Mouse (Mus musculus) urinary bladder, postnatal 36 days (tissue): Measurements from ENCODE around the gene 9330182L06Rik.

Experiments used
- DNase-seq, 2 experiments: peaks; one replicate each; pipeline ENCODE4 v3.0.0; 2022; ENCODE audit warnings: low spot score in 2 of 2, mixed read lengths in 1 of 2

The 9330182L06Rik gene

DNA sequence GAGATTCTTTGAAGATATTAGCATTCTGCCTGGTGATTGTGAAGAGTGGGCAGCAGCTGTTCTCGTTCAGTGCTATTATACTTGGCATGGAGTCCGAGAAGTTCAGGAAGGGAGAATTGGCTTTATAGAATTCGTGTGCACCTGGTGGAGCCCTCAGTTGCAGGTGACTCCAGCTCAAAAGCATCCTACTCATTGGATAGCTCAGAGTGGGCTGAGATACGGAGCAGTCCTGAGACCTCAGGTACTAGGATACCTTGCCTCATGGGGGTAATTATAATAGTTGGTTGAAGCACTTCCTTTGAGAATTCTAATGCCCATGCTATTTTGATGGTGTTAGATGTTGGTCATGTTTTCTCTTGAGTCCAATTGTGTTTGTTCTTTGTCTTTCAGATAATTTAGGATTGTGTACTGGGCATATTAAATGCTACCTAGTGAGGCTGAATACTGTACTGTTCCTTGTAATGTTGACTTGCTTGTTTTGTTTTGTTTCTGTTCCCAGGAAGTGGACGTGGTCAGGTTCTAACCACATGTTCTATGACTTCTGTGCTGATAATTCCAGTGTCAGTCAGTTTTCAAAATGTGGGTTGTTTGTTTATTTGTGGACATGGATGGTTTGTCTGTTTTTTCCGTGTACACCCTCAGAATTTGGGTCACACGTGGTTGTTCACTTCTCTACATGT, 96.2 kb downstream of the 9330182L06Rik start:
- DNase-seq = no peak

DNA sequence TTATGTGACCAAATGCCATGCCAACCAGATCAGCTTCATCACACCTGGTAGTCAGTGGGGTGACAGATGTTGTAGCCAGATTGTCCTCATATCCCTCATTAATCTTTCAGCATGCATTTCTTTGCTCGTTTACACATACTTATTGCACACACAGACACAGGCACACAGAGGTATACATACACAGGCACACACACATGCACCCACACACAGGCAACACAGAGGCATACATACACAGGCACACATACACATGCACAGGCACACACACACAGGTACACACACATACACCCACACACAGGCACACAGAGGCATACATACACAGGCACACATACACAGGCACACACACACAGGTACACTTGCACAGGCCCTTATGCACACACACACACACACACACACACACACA, 99.0 kb downstream of the 9330182L06Rik start:
- no peak for DNase-seq

DNA sequence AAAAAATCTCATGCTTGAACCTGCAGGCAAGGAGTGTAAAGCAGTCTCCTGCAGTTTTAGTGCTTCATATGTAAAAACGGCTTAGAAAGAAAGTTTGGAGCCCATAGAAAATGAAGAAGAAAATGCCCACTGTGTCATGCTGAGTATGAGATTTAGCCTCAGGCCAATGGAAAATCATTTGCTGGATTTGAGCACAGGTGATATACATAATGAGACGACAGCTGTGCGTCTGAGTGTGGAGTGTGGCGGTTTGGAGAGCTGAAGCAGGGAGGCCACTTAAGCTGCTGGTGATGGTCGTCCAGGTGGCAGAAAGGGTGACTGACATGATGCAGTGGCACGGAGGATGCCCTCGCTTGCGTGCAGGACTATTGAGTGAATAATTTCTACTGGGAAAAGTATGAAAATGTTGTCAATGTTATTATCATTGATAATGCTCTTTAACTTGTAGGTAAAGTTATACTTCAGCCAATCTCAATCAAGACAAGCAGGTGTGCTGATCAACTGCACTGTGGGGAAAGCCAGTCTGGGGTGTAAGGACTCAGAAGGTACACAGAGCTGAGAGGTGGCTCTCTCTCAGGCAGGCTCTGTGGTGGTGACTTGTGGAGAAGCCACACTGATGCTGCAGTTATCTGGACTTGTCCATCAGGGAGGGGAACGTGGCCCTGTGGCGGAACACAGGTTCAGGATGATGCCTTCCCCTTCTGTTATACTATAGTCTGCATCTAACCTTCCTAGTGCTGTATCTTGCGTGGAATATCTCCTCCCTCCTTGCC, 102.2 kb downstream of the 9330182L06Rik start:
- DNase-seq = no peak

DNA sequence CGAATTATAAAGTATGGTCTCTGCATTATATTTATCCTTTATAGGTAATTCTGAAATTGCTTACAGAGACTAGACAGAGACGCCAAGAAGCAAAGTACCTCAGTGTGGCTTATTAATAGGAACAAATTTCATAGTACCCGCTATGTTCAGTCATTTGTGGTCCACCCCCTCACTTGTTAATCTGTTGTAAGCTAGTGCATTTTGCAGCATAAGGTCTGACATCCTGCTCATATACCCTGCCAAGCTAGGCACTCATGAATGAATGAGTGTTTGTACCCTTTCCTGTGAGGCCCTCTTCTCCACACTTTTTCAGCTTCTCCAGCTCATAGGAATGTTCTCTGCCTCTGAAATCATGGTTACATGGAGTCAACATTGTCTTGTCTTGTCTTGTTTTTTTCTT, 105.2 kb downstream of the 9330182L06Rik start:
- no peak for DNase-seq

DNA sequence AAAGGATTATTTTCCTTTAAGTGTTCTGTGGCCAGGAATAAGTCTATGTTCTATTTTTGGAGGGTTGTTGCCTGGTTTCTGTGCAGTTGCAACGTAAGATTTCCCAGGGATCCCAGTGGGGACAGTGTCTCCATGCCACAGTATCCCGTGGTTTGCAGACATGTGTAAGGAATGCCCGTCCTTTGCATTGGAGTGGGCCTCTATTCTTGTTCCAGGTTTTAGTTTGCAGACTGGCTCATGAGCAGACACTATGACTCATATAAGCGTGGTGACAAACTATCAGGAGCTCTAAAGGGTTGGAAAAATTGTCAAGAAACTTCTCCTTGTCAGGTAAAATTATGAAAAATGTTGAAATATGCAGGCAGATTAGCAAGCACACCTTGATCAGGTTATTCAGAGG, 107.4 kb downstream of the 9330182L06Rik start:
- DNase-seq = no peak

DNA sequence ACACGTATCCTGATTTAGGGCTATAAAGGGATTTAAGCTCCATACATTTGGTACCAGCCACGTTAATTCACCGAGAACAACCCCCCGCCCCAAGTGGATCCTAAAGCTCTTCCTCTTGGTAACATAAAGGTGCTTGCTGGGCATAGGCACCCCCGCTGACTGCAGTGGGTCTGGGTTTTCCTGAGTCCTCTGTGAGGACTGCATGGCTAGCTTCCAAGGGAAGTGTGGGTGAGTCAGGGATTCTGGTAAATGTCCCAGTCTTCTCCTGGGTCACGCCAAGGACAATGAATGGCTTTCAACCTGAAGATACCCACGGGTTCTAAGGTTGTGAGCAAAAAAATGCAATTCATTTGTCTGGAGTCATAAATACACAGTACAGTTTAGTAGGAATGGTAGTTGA, 124.0 kb downstream of the 9330182L06Rik start:
- DNase-seq = no peak

DNA sequence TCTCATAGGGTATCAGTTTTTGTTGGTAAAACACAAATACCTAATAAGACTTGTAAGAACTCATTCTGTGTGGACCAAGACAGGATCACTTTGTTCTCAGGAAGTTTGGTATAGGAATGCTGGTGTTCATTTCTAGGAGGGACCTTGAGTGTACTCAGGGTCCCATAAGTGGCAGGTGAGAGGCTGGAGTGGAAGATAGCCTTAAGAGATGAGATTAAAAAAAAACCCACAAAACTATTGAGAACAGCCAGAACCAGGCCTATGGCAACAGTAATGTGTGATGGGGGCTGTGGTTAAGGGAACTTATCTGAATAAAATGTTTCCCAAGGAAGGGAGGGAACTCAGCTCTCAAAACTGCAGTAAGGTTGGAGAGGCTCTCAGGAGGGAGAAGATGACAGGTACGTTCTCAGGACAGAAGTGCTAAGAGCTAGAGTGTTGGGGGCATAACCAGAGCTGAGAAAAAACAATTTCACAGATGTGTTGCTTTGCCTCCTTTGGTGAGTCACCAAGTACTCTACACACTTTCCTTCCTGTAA, 126.0 kb downstream of the 9330182L06Rik start:
- no peak for DNase-seq

DNA sequence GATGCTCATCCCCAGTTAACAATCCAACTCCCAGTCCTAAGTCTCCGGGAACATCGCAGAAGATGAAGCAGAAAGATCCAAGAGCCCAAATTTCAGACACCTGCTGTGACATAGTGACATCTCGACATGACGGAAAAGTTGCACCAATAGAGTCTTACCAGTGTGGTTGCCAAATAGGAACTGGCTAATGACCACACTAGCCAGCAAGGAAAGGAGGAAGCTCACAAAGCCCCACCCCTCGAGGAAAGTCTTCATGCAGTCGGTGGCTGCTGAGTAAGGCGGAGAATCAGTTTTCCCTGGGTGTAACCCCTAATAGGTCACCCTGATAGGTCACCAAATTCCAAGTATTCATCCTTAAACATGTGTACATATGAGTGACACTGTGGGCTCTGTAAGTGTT, 151.2 kb downstream of the 9330182L06Rik start:
- DNase-seq = no peak

DNA sequence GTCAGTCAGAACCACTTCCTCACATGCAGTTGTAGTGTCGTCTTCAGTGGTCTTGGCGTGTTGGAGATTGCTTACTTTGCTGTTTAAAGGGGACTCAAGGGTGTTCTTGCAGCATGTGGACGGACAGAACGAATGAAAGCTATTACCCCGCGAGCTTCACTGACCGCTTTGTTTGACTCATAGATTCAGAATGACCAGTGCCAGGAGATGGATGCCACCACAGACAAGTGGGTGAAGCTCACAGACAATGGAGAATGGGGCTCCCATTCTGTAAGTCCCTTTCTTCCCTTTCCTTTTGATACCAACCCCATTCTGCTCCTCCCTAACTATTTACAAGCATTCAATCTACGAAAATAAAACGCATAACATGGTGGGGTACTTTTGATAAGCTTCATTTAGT, 151.9 kb downstream of the 9330182L06Rik start:
- no peak for DNase-seq

DNA sequence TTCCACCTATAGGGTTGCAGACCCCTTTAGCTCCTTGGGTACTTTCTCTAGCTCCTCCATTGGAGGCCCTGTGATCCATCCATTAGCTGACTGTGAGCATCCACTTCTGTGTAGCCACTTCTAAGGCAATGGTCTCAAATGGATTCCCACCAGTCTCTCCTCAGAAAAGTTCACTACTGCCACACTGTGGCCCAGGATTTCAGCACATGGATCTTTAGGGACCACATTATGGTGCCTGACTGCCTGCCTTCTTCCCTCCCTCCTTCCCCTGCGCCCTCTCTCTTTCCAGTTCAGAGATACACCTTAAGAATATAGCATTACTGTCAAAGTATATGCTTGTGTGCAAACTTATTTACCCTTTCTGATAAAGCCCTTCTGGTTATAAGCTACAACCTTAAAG, 154.0 kb downstream of the 9330182L06Rik start:
- DNase-seq = no peak

DNA sequence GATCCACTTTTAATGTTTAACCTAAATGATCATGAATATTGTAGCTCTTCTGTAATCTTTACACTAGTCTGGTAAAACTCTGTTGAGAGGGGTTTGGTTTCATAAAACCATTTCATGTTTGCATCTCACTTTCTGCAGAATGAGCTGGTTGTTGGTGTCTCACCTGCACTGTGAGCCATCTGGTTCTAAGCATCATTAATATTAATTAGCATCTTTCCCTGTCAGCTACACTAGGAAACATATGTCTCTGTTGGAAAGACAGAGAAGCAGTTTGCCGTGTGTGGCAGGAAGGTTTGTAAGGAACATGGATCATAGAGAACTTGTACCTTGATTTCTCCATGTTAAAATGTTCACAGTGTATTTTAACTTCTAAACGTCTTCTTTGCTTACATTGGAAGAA, 158.5 kb downstream of the 9330182L06Rik start:
- DNase-seq = no peak

DNA sequence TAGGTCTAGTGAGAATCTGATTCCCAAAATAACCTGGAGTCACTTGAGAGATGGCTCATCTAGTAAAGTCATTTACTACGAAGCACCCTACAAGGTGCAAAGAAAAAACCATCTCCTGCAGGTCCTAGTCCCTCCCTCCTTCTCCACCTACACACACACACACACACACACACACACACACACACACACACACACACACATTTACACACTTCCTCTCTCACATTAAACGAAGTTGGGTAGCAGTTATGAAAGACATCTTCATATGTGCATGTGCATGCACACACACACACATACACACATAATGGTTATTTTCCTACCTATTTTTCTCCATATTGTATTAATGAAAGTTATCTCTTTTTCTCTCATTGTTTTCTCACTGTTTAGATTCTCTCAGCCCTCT, 161.2 kb downstream of the 9330182L06Rik start:
- no peak for DNase-seq

DNA sequence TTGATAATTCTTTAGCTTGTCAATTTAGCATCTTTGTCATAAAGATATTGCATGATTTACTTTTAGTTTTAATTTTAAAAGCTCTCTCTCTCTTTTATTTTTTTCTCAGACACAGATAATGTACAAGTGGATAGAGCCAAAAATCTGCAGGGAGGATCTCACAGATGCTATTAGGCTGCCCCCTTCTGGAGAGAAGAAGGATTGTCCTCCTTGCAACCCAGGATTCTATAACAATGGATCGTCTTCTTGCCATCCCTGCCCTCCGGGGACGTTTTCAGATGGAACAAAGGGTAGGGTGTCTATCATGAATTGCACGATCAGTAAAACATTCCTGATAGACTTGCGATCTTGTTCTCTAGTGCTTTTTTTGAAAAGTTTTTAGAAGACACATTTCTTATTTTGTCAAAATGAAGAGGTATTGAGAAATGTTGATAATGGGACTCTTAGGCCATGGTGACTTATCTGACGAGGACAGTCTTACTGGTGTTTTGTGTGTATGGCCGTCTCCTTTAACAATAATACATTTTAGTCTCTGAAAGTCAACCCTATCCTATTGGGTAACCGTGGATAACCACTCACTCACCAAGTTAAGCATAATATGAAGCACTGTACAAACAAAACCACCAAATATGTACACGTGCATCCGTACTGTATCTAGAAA, 161.8 kb downstream of the 9330182L06Rik start:
- no peak for DNase-seq

DNA sequence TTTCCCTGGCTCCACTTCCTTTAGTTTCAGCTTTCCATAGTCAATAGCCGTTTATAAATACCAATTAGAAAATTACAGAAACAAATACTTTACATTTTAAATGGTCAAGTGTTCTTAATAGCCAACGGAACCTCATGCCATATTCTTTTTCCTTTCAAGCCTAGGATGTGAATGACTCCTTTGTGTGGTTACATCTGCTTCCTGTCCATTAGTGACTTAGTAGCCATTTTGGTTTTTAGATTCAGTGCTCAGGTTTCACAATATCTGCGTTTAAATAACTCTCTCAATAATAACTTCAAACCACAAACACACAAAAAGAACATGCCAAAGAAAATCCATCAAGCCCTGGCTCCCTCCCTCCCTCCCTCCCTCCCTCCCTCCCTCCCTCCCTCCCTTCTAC, 162.8 kb downstream of the 9330182L06Rik start:
- DNase-seq = no peak

DNA sequence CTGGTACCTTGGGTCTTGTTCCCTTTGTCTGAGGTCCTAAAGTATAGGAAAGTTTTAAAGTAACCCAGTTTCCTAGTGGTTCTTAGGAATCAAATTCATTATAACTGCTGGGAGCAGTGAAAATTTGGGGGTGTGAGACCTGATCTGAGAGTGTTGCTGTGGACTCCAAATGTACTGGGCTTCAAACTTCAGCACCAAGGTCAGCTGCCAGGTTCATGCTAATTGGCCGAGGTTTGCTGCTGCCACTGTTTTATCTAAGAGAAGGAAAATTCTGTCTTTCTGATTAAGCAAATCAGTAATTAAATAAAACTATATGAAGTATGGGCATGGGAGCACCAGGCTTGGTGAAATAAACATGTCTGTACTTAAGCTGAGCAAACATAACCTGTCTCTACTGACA, 180.2 kb downstream of the 9330182L06Rik start:
- no peak for DNase-seq

DNA sequence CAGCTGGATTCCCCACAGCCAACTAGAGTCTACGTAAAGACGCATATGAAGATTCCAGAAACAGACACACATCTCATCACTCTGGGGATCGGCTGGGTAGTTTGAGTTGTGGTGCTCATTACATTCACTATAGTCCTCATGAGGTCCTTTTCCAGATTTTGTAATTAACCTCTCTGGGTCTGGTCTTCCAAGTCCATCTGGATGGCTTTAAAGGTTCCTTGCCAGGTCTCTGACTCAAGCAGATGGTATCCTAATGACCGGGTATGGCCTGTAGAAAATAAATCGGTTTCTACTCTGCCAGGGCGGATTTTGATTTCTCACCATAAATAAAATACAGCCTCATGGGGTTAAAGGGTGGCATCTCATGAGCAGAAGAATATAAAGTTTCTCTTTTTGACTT, 183.0 kb downstream of the 9330182L06Rik start:
- DNase-seq = no peak

DNA sequence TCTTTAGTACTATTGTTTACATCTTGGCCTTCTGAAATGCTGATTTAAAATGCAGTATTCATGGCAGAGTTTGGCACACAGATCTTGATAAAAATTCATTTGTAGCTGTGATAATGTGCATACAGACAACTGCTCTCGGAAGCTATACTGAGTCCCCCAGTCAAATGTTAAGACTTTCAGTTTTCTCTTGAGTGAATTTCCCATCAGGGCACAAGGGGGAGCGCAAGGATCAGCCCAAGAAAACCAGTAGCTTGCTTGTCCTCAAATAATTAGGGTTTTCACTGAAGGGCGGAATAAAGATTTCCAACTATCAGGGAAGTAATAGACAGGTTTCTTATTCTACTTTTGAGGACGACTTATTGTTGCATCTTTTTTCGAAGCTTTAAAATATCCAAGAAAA, 183.7 kb downstream of the 9330182L06Rik start:
- DNase-seq = no peak

DNA sequence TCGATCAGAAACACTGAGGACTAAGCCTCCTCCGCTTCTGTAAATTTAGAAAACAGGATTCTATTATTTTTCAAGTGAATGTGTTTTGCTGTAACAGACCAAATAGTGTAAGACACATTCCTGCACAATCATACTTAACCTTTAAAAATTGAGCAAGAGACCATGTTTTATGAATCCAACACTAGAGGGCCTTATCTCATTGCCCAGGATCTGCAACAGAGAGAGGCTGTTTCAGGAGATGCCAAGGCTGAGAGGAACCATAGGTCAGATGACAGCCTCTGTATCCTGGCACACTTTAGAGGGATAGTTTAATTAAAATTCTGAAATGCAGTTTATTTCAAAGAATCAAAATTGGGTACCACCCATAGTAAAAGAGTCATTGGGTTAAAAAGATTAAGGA, 187.4 kb downstream of the 9330182L06Rik start:
- DNase-seq = no peak

DNA sequence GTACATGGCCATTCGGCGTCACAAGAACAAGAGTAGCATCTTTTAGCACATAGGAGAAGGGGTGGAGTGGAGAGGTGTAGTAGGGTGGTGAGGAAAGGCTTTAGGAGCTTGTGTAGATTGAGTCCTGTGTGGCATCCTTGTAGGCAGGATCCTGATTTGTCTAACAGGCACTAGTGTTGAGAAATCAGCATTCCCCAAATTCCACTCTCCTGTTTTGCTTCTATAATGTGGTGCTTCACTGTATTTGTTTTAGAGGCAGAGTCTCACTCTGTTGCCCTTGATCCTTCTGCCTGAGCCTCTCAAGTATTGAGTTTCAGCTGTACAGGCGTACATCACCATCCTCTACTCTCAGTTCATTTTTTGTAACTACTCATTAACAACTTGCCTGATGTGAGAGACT, 211.7 kb downstream of the 9330182L06Rik start:
- no peak for DNase-seq

DNA sequence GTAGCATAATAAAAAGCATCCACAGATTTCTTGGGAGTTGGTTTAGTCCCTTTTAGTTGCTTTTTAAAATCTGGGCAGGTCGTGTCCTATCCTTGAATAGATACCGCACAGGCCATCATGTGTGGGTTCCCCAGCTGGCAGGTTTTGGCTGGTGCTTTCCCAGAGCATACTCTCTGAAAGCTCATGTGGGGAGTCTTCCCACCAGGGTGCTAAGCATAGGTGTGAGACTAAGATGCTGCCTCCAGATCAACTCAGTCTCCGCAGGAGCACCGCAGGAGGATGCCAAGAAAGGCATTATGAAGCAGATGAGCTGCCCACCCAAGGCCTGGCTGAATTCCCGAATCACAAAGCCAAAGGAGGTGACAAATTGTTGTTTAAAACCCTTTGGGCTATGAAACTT, 229.5 kb downstream of the 9330182L06Rik start:
- DNase-seq = no peak

DNA sequence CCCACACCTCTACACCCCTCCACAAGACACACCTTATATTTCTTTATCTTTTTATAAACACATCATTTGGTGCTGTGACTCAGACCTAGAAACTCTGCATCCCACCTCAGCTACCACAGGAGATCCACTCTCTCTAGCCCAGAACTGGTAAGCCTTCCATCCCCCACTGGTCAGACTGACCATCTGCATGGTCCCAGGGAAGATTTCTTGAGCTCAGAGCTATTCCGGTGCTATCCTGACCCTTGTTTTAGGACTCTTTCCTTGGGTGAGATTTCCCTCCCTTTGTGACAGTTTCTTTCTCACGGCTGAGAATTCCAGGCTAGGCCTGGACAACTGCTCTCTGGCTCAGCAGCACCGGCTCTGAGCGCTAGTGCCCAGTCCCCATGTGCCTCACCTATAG, 231.3 kb downstream of the 9330182L06Rik start:
- no peak for DNase-seq

DNA sequence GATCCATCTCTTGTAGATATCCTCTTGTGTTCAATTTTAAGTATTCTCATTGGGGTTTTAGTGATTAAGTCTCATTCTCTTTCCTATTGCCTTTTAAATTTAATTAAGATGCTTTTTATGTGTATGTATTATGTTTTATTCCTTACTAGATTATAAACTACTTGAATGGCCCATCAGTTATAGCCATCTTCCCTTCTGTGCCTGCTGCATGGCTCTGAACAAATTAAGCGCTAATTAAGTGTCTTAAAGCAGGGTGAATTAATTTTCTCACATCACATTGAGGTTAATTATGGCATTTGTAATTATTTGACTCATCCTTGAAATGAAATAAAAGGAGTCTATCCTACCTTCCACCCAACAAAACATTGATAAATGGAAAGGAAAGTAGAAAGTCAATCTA, 245.1 kb downstream of the 9330182L06Rik start:
- DNase-seq = no peak

DNA sequence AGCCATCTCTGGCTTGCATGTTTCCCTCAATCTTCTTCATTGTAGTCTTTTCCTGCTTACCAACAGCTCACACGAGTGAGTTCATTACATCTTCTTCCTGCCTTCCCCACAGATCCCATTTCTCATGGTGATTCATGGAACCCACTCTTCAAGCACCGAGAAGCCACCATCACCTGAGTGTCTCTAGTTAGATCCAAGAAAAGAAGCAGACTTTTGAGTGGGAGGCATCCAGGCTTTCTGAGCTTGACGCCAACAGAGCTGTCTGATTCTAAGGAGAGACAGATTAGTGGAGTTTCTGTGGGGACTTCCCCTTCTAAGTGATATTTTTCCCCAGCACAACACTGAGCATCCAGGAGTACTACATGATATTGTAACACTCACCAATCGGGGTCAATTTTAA, 259.6 kb downstream of the 9330182L06Rik start:
- no peak for DNase-seq
